Mouse (Mus musculus): ENCODE data around the gene Fahd2a. TPM values are rescaled to one million over a fixed set of nuclear protein-coding genes. Genes with fewer than 3 reads are reported as not detected.

Fahd2a gene
- polyA plus RNA-seq, 1 experiment from 2014 or later, result 37.0 TPM

DNA sequence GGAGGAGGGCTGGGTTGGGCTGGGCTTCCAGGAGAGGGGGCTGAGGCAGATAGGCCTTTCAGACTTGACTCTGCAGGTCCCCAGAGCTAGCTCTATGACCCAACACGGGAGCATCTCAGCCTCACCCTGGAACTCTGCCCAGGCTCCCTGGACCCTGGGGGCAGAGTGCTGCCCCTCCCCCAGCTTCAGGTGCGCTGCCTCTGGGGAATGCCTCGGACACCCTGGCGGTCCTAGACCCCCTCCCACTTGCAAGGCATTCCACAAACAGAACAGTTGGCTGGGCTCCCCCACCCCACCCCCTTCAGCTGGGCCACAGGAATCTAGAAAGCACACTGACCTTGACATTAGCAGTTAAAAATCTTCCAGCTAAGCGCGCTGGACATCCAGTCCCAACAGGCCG lies 5.3 kb upstream of the Fahd2a start:
- Histone ChIP-seq H3K27ac (replicated peaks; ENCODE audit: low read depth, low read length) (no peak overlapping the region), H3K9ac (replicated peaks; ENCODE audit: low read length) (no peak overlapping the region), H3K4me3 (replicated peaks; ENCODE audit: low read depth, low read length) (no peak overlapping the region), H3K36me3 (ENCODE audit: control insufficient read depth, insufficient read depth, low read length) (no peaks in the 10 kb centered on the region), H3K4me2 (ENCODE audit: low read length) (no peak overlapping the region), H3K4me1 (ENCODE audit: control insufficient read depth, insufficient read depth, low read length) (0 out of 2 replicates have a peak, but pooled peaks cover 3% of the 10 kb centered on the region), H3K27me3 (ENCODE audit: control insufficient read depth, insufficient read depth, low read length) (no peaks in the 10 kb centered on the region), H3K9me3 (ENCODE audit: control insufficient read depth, low read length) (no peaks in the 10 kb centered on the region)
- DNase-seq (no peak), ATAC-seq (ENCODE audit: low FRiP score, low TSS enrichment) (no peak)
- WGBS, result 51% methylated on average over 7 of the region's 7 CpGs

DNA sequence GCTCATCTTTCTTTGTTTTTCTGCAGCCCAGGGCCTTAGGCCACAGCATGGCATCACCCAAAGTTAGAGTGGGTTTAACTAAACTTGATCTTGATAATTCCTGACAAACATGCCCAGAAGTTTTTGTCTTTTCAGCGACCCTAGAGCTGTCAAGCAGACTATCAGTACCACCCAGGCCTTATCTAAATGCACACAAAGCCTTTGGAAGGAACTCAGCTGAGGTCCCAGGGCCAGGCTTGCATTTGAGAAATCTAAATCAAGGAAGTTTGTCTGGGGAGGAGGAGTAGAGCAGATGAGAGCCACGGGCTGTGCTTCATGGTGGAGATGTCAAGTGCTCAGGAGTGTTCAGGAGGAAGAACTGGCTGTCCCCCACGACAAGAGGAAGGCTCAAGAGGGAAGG lies 2.5 kb upstream of the Fahd2a start:
- Histone ChIP-seq H3K4me1 (ENCODE audit: control insufficient read depth, insufficient read depth, low read length) (peaks cover 13% of the 10 kb centered on the region; the same call in 1 of the 2 replicates), H3K4me2 (ENCODE audit: low read length) (no peak overlapping the region), H3K27me3 (ENCODE audit: control insufficient read depth, insufficient read depth, low read length) (no peaks in the 10 kb centered on the region), H3K4me3 (replicated peaks; ENCODE audit: low read depth, low read length) (no peak overlapping the region), H3K36me3 (ENCODE audit: control insufficient read depth, insufficient read depth, low read length) (no peaks in the 10 kb centered on the region), H3K27ac (replicated peaks; ENCODE audit: low read depth, low read length) (no peak overlapping the region), H3K9me3 (ENCODE audit: control insufficient read depth, low read length) (no peaks in the 10 kb centered on the region), H3K9ac (replicated peaks; ENCODE audit: low read length) (no peak overlapping the region)
- no peak for DNase-seq
- ATAC-seq (ENCODE audit: low FRiP score, low TSS enrichment), result no peak
- 54% methylated on average over 3 of the region's 3 CpGs for WGBS

DNA sequence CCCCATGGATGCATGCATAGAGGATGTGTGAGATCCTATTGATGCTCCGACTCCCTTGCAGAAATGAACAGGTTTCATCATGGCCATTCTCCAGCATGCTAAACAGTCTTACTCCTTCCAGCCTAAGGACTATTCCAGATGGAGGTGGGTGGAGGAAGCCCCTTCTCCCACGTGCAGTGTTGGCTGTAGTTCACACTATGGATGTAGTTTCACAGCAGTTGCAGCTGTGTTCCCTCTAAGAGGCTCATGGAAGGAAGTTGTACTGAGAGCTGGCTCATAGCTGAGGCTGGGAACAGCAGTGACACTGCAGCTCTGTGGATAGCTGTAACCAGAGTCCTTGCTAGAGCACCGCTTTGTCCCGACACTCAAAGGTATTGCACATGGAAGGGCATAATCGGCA lies 6.7 kb downstream of the Fahd2a start:
- Histone ChIP-seq H3K9me3 (ENCODE audit: control insufficient read depth, low read length) (no peaks in the 10 kb centered on the region), H3K27me3 (ENCODE audit: control insufficient read depth, insufficient read depth, low read length) (no peaks in the 10 kb centered on the region), H3K27ac (replicated peaks; ENCODE audit: low read depth, low read length) (no peak overlapping the region), H3K4me2 (ENCODE audit: low read length) (no peak overlapping the region), H3K4me3 (replicated peaks; ENCODE audit: low read depth, low read length) (no peak overlapping the region), H3K36me3 (ENCODE audit: control insufficient read depth, insufficient read depth, low read length) (peaks cover 39% of the 10 kb centered on the region), H3K4me1 (ENCODE audit: control insufficient read depth, insufficient read depth, low read length) (no peaks in the 10 kb centered on the region), H3K9ac (replicated peaks; ENCODE audit: low read length) (no peak overlapping the region)
- DNase-seq (no peak), ATAC-seq (ENCODE audit: low FRiP score, low TSS enrichment) (no peak)
- 94% methylated on average over 5 of the region's 5 CpGs for WGBS

DNA sequence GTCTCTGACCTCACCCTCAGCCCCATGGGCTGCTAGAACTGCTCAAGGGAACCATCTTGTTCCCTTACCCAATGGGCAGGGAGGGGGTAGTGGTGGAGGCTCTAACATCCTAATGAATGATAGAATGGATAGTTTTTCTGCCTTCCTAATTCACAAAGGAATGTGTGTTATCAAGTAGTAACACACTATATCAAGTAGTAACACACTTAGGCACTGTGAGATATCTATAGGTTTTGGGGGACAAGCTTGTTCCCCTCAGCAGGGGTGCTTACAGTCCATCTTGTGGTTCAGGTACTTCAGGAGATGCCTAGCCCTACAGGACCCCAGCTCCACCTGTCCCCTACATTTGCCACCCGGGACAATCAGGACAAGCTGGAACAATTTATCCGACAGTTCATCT lies 8.8 kb downstream of the Fahd2a start:
- Histone ChIP-seq H3K4me2 (ENCODE audit: low read length) (no peak overlapping the region), H3K9ac (replicated peaks; ENCODE audit: low read length) (no peak overlapping the region), H3K4me3 (replicated peaks; ENCODE audit: low read depth, low read length) (no peak overlapping the region), H3K4me1 (ENCODE audit: control insufficient read depth, insufficient read depth, low read length) (no peaks in the 10 kb centered on the region), H3K9me3 (ENCODE audit: control insufficient read depth, low read length) (no peaks in the 10 kb centered on the region), H3K27me3 (ENCODE audit: control insufficient read depth, insufficient read depth, low read length) (no peaks in the 10 kb centered on the region), H3K36me3 (ENCODE audit: control insufficient read depth, insufficient read depth, low read length) (peaks cover 39% of the 10 kb centered on the region), H3K27ac (replicated peaks; ENCODE audit: low read depth, low read length) (no peak overlapping the region)
- DNase-seq (no peak), ATAC-seq (ENCODE audit: low FRiP score, low TSS enrichment) (no peak)
- 93% methylated on average over 2 of the region's 2 CpGs for WGBS

DNA sequence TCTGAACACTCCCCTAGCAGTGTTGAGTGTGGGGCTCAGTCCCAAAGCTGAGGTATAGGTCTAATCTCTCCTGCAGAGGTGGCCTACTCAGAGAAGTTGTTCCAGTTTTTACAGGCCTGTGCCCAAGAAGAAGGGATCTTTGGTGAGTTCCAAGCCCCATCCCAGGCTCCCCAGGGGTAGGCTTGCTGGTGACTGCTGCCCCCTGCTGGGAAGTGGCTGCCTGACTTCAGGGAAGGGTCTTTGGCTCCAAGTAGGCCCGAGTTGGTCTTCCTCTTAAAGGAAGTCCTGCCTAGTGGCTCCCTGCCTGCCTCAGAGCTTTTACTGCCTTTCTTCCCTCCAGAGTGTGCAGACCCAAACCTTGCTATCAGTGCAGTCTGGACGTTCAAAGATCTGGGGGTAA lies 9.2 kb downstream of the Fahd2a start:
- 46% methylated on average over 2 of the region's 2 CpGs for WGBS
- H3K9me3 ChIP-seq (ENCODE audit: control insufficient read depth, low read length), result no peaks in the 10 kb centered on the region
- H3K36me3 ChIP-seq (ENCODE audit: control insufficient read depth, insufficient read depth, low read length), result peaks cover 39% of the 10 kb centered on the region
- H3K4me3 ChIP-seq (replicated peaks; ENCODE audit: low read depth, low read length), result no peak overlapping the region
- DNase-seq (peak; percentile 38), ATAC-seq (ENCODE audit: low FRiP score, low TSS enrichment) (no peak)
- H3K27me3 ChIP-seq (ENCODE audit: control insufficient read depth, insufficient read depth, low read length), result no peaks in the 10 kb centered on the region
- H3K4me1 ChIP-seq (ENCODE audit: control insufficient read depth, insufficient read depth, low read length), result no peaks in the 10 kb centered on the region
- H3K27ac ChIP-seq (replicated peaks; ENCODE audit: low read depth, low read length), result no peak overlapping the region
- no peak overlapping the region for H3K9ac ChIP-seq (replicated peaks; ENCODE audit: low read length)
- no peak overlapping the region for H3K4me2 ChIP-seq (ENCODE audit: low read length)

DNA sequence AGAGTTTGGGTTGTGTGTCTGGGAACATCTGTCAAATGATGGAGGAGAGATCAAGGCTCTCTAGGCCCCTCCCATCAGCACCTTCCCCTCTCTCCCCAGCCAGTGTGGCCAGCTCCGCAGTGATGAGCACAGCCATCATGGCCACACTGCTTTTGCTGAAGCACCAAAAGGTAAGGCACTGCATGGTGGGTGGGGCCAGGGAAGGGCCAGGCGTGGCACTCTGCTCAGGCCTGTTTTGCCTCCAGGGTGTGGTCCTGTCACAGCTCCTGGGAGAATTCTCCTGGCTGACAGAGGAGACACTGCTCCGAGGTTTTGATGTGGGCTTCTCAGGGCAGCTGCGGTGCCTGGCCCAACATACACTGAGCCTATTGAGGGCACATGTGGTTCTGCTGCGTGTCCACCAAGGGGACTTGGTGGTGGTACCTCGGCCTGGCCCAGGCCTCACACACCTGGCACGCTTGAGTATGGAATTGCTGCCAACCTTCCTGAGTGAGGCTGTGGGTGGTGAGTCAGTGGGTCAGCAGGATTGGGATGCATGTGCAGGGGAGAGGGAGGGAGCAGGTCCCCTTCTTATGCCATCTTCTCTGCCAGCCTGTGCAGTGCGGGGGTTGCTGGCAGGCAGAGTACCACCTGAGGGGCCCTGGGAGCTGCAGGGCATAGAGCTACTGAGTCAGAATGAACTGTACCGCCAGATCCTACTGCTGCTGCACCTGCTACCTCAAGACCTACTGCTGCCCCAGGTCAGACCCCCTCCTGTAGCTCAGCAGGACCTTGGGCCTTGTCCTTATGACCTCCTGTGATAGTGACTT lies 10.7 kb downstream of the Fahd2a start:
- no peak for DNase-seq
- H3K27me3 ChIP-seq (ENCODE audit: control insufficient read depth, insufficient read depth, low read length), result no peaks in the 10 kb centered on the region
- no peak overlapping the region for H3K9ac ChIP-seq (replicated peaks; ENCODE audit: low read length)
- WGBS, result 89% methylated on average over 9 of the region's 9 CpGs
- peaks cover 39% of the 10 kb centered on the region for H3K36me3 ChIP-seq (ENCODE audit: control insufficient read depth, insufficient read depth, low read length)
- no peaks in the 10 kb centered on the region for H3K4me1 ChIP-seq (ENCODE audit: control insufficient read depth, insufficient read depth, low read length)
- no peak overlapping the region for H3K4me3 ChIP-seq (replicated peaks; ENCODE audit: low read depth, low read length)
- H3K4me2 ChIP-seq (ENCODE audit: low read length), result no peak overlapping the region
- no peaks in the 10 kb centered on the region for H3K9me3 ChIP-seq (ENCODE audit: control insufficient read depth, low read length)
- H3K27ac ChIP-seq (replicated peaks; ENCODE audit: low read depth, low read length), result no peak overlapping the region
- no peak; the same call in 1 of the 2 replicates for ATAC-seq (ENCODE audit: low FRiP score, low TSS enrichment)

DNA sequence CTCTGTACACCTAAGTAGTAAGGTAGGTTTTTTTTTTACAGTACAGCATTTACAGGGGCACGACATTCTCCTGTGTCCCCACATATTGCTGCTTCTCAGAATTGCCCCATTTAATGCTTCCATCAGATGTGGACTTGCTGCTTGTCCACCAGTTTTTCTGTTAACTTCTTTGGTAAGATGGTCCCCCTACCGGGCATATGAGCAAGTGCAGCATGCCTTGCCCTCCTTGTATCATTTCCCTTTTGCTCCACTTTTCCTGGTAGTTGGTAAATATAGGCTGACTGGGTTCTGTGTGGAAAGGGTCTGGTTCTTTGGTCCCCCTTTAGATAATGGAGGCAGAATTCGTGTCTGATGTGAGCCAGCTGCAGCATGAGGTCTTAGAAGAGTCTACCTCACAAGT lies 14.1 kb downstream of the Fahd2a start:
- Histone ChIP-seq H3K4me3 (replicated peaks; ENCODE audit: low read depth, low read length) (no peak overlapping the region), H3K9ac (replicated peaks; ENCODE audit: low read length) (no peak overlapping the region), H3K27ac (replicated peaks; ENCODE audit: low read depth, low read length) (no peak overlapping the region), H3K4me1 (ENCODE audit: control insufficient read depth, insufficient read depth, low read length) (no peaks in the 10 kb centered on the region), H3K27me3 (ENCODE audit: control insufficient read depth, insufficient read depth, low read length) (no peaks in the 10 kb centered on the region), H3K9me3 (ENCODE audit: control insufficient read depth, low read length) (no peaks in the 10 kb centered on the region), H3K36me3 (ENCODE audit: control insufficient read depth, insufficient read depth, low read length) (peaks cover 9% of the 10 kb centered on the region), H3K4me2 (ENCODE audit: low read length) (no peak overlapping the region)
- DNase-seq (peak; percentile 78), ATAC-seq (ENCODE audit: low FRiP score, low TSS enrichment) (no peak)
- WGBS, result 22% methylated on average over 3 of the region's 3 CpGs

DNA sequence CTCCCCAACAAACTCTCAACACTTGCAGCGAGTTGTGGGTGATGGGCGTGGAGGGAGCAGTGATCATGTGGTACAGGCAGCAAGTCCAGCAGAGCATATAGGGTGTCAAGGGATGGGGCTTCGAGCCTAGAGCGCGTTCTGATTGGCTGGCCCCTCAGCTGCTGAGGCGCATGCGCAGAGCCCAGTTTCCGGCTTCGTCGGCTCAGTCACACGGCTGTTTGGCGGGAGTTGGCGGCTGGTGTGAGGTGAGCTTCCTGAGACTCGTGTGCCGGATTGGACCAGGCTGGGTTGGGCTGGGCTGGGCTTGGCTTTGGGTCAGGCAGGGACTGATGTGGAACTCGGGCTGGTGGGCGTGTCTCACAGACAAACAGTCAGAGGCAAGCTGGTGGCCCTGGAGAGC lies 19.4 kb downstream of the Fahd2a start, which contains the start of gene Gpat2:
Gene Gpat2 (plus strand): TSS at position 223 of the 400 bp plus-strand sequence.
- Histone ChIP-seq H3K27me3 (ENCODE audit: control insufficient read depth, insufficient read depth, low read length) (no peaks in the 10 kb centered on the region), H3K4me2 (ENCODE audit: low read length) (no peak within 1 kb of the TSS), H3K36me3 (ENCODE audit: control insufficient read depth, insufficient read depth, low read length) (no peaks in the 10 kb centered on the region), H3K9me3 (ENCODE audit: control insufficient read depth, low read length) (no peaks in the 10 kb centered on the region), H3K4me3 (replicated peaks; ENCODE audit: low read depth, low read length) (no peak within 1 kb of the TSS), H3K4me1 (ENCODE audit: control insufficient read depth, insufficient read depth, low read length) (no peaks in the 10 kb centered on the region), H3K27ac (replicated peaks; ENCODE audit: low read depth, low read length) (no peak within 1 kb of the TSS), H3K9ac (replicated peaks; ENCODE audit: low read length) (no peak within 1 kb of the TSS)
- ATAC-seq (ENCODE audit: low FRiP score, low TSS enrichment) (no peak), DNase-seq (no peak)
- WGBS, result 88% methylated on average over 17 of the region's 17 CpGs

DNA sequence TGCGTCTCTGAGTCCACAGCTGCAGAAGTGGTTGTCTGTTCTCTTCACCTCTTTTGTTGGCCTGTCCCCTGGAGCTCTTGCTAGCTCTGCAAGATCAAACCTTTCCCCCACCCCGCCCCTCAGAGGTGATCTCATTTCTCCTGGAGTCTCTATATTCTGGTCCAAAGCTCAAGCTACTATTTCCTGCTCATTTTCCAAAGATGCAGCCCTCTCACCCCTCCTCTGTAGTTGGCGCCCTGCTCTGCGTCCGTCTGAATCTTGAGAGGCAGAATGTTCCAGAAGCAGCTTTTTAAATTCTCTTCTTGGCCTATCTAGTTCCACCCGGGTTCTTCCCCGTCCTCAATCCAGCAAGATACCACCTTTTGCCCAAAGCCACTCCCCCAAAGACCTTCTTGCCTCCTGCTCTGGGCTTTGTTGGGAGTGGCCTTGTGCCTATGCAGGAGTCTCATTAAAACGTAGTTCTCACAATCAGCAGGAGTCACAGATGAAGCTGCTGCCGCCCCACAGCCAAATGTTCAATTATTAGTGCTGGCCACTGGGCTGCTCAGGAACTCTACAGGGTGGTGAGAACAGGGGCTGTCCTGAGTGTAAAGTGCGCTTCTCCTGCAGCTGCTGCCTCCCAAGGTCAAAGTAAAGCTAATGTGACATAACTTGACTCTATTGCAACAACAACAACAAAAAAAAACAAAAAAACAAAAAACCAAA lies 25.9 kb downstream of the Fahd2a start:
- DNase-seq (no peak), ATAC-seq (ENCODE audit: low FRiP score, low TSS enrichment) (no peak)
- no peaks in the 10 kb centered on the region for H3K4me1 ChIP-seq (ENCODE audit: control insufficient read depth, insufficient read depth, low read length)
- H3K4me2 ChIP-seq (ENCODE audit: low read length), result no peak overlapping the region
- no peaks in the 10 kb centered on the region for H3K9me3 ChIP-seq (ENCODE audit: control insufficient read depth, low read length)
- H3K36me3 ChIP-seq (ENCODE audit: control insufficient read depth, insufficient read depth, low read length), result no peaks in the 10 kb centered on the region
- H3K27me3 ChIP-seq (ENCODE audit: control insufficient read depth, insufficient read depth, low read length), result no peaks in the 10 kb centered on the region
- H3K9ac ChIP-seq (replicated peaks; ENCODE audit: low read length), result no peak overlapping the region
- WGBS, result 75% methylated on average over 10 of the region's 10 CpGs
- no peak overlapping the region for H3K4me3 ChIP-seq (replicated peaks; ENCODE audit: low read depth, low read length)
- no peak overlapping the region for H3K27ac ChIP-seq (replicated peaks; ENCODE audit: low read depth, low read length)

All from midbrain, embryonic 14.5 days (tissue).